Mouse (Mus musculus): ENCODE measurements at regions not wholly inside any gene's neighbourhood (a gene's known extent, or its start where the extent isn't known, plus 50 kb on each side); places are given as distances from the start of the nearest gene placed in this dataset.

- Histone ChIP-seq H3K4me1 (ENCODE audit: control insufficient read depth, insufficient read depth, low read length) (no peaks in the 10 kb centered on the region), H3K4me3 (ENCODE audit: insufficient read depth, low read length) (no peak overlapping the region)
- TF ChIP-seq POLR2A (IDR thresholded peaks at IDR 0.05; ENCODE audit: borderline replicate concordance, low read depth, low read length) (no peak), CTCF (IDR thresholded peaks at IDR 0.05; ENCODE audit: low read depth, low read length) (no peak)
Observed at GRCm38 (mm10) chr4:106167716-106168115, 148.3 kb upstream of the Usp24 start.

GRCm38 (mm10) chr4:106168741-106169140 is 147.3 kb upstream of the Usp24 start:
- Histone ChIP-seq H3K4me1 (ENCODE audit: control insufficient read depth, insufficient read depth, low read length) (no peaks in the 10 kb centered on the region), H3K4me3 (ENCODE audit: insufficient read depth, low read length) (no peak overlapping the region), H3K27ac (ENCODE audit: insufficient read depth, low read depth, low read length) (no peak overlapping the region)
- TF ChIP-seq CTCF (IDR thresholded peaks at IDR 0.05; ENCODE audit: low read depth, low read length) (no peak), POLR2A (IDR thresholded peaks at IDR 0.05; ENCODE audit: borderline replicate concordance, low read depth, low read length) (no peak)

More at GRCm38 (mm10) chr4:106167716-106168115, 148.3 kb upstream of the Usp24 start:
- no peak overlapping the region for H3K27ac ChIP-seq (ENCODE audit: insufficient read depth, low read depth, low read length)

- Histone ChIP-seq H3K4me1 (ENCODE audit: control insufficient read depth, insufficient read depth, low read length) (no peaks in the 10 kb centered on the region), H3K4me3 (ENCODE audit: insufficient read depth, low read length) (no peak overlapping the region), H3K27ac (ENCODE audit: insufficient read depth, low read depth, low read length) (no peak overlapping the region)
- TF ChIP-seq CTCF (IDR thresholded peaks at IDR 0.05; ENCODE audit: low read depth, low read length) (no peak), POLR2A (IDR thresholded peaks at IDR 0.05; ENCODE audit: borderline replicate concordance, low read depth, low read length) (no peak)
Observed at GRCm38 (mm10) chr4:106169466-106169865, 146.5 kb upstream of the Usp24 start.

GRCm38 (mm10) chr4:106170731-106171130 is 145.3 kb upstream of the Usp24 start:
- no peak for TF ChIP-seq CTCF (IDR thresholded peaks at IDR 0.05; ENCODE audit: low read depth, low read length)
- no peak for TF ChIP-seq POLR2A (IDR thresholded peaks at IDR 0.05; ENCODE audit: borderline replicate concordance, low read depth, low read length)
- Histone ChIP-seq H3K4me3 (ENCODE audit: insufficient read depth, low read length) (no peak overlapping the region), H3K27ac (ENCODE audit: insufficient read depth, low read depth, low read length) (no peak overlapping the region), H3K4me1 (ENCODE audit: control insufficient read depth, insufficient read depth, low read length) (no peaks in the 10 kb centered on the region)

GRCm38 (mm10) chr4:106175352-106175751 is 140.7 kb upstream of the Usp24 start:
- TF ChIP-seq CTCF (IDR thresholded peaks at IDR 0.05; ENCODE audit: low read depth, low read length) (no peak), POLR2A (IDR thresholded peaks at IDR 0.05; ENCODE audit: borderline replicate concordance, low read depth, low read length) (no peak)
- no peak overlapping the region for H3K27ac ChIP-seq (ENCODE audit: insufficient read depth, low read depth, low read length)
- H3K4me3 ChIP-seq (ENCODE audit: insufficient read depth, low read length): no peak overlapping the region
- no peaks in the 10 kb centered on the region for H3K4me1 ChIP-seq (ENCODE audit: control insufficient read depth, insufficient read depth, low read length)

GRCm38 (mm10) chr4:106185745-106186501 is 130.1 kb upstream of the Usp24 start:
- TF ChIP-seq CTCF (IDR thresholded peaks at IDR 0.05; ENCODE audit: low read depth, low read length) (no peak), POLR2A (IDR thresholded peaks at IDR 0.05; ENCODE audit: borderline replicate concordance, low read depth, low read length) (no peak)
- Histone ChIP-seq H3K4me1 (ENCODE audit: control insufficient read depth, insufficient read depth, low read length) (0 out of 2 replicates have a peak, but pooled peaks cover 2% of the 10 kb centered on the region), H3K27ac (ENCODE audit: insufficient read depth, low read depth, low read length) (no peak overlapping the region), H3K4me3 (ENCODE audit: insufficient read depth, low read length) (no peak overlapping the region)

GRCm38 (mm10) chr4:106186684-106187083 is 129.3 kb upstream of the Usp24 start:
- TF ChIP-seq CTCF (IDR thresholded peaks at IDR 0.05; ENCODE audit: low read depth, low read length) (no peak), POLR2A (IDR thresholded peaks at IDR 0.05; ENCODE audit: borderline replicate concordance, low read depth, low read length) (no peak)
- Histone ChIP-seq H3K4me3 (ENCODE audit: insufficient read depth, low read length) (no peak overlapping the region), H3K27ac (ENCODE audit: insufficient read depth, low read depth, low read length) (no peak overlapping the region), H3K4me1 (ENCODE audit: control insufficient read depth, insufficient read depth, low read length) (peaks cover 5% of the 10 kb centered on the region)

GRCm38 (mm10) chr4:106190248-106190647 is 125.8 kb upstream of the Usp24 start:
- TF ChIP-seq CTCF (IDR thresholded peaks at IDR 0.05; ENCODE audit: low read depth, low read length) (no peak), POLR2A (IDR thresholded peaks at IDR 0.05; ENCODE audit: borderline replicate concordance, low read depth, low read length) (no peak)
- no peak overlapping the region for H3K27ac ChIP-seq (ENCODE audit: insufficient read depth, low read depth, low read length)
- no peak overlapping the region for H3K4me3 ChIP-seq (ENCODE audit: insufficient read depth, low read length)
- peaks cover 28% of the 10 kb centered on the region for H3K4me1 ChIP-seq (ENCODE audit: control insufficient read depth, insufficient read depth, low read length)

- no peak overlapping the region for H3K27ac ChIP-seq (ENCODE audit: insufficient read depth, low read depth, low read length)
Observed at GRCm38 (mm10) chr4:106191331-106191730, 124.7 kb upstream of the Usp24 start.

GRCm38 (mm10) chr4:106191843-106192242 is 124.2 kb upstream of the Usp24 start:
- TF ChIP-seq CTCF (IDR thresholded peaks at IDR 0.05; ENCODE audit: low read depth, low read length): no peak
- TF ChIP-seq POLR2A (IDR thresholded peaks at IDR 0.05; ENCODE audit: borderline replicate concordance, low read depth, low read length): no peak
- H3K4me1 ChIP-seq (ENCODE audit: control insufficient read depth, insufficient read depth, low read length): peaks cover 36% of the 10 kb centered on the region
- H3K27ac ChIP-seq (ENCODE audit: insufficient read depth, low read depth, low read length): no peak overlapping the region
- no peak overlapping the region for H3K4me3 ChIP-seq (ENCODE audit: insufficient read depth, low read length)

More at GRCm38 (mm10) chr4:106191331-106191730, 124.7 kb upstream of the Usp24 start:
- TF ChIP-seq POLR2A (IDR thresholded peaks at IDR 0.05; ENCODE audit: borderline replicate concordance, low read depth, low read length) (no peak), CTCF (IDR thresholded peaks at IDR 0.05; ENCODE audit: low read depth, low read length) (no peak)
- Histone ChIP-seq H3K4me1 (ENCODE audit: control insufficient read depth, insufficient read depth, low read length) (peaks cover 32% of the 10 kb centered on the region), H3K4me3 (ENCODE audit: insufficient read depth, low read length) (no peak overlapping the region)

All from bone marrow macrophage, adult 2 months (primary cell).